ENCODE assay signal across 11 mouse cellular contexts in genomic region chr1:88211812-88212211, GRCm38 (mm10). TPM values are rescaled to one million over a fixed set of nuclear protein-coding genes. Genes with fewer than 3 reads are reported as not detected.
DNase-seq lines count a peak whose midpoint lies in the region; ATAC-seq and TF ChIP-seq lines count a peak whose summit lies in the region.
"Had no signal": no experiment of that assay in that cellular context is flagged by ENCODE, and none has a peak within 500 bp of the region (broad histone marks: within the 10 kb centered on the region; RNA-seq: fewer than 3 reads in every experiment).

Gene Ugt1a1, plus strand, starts transcription at chr1:88211959.

- peaks cover 44% of the 10 kb centered on the region for H3K9me3 ChIP-seq in limb, embryonic 15.5 days

- no peaks in the 10 kb centered on the region for H3K27me3 ChIP-seq in limb, embryonic 15.5 days
- H3K27me3 ChIP-seq: liver, embryonic 15.5 days had no signal

- H3K27ac ChIP-seq in limb, embryonic 15.5 days = no peak within 1 kb of the TSS
- no peak within 1 kb of the TSS for H3K27ac ChIP-seq in left cerebral cortex, adult 2 months
- H3K27ac ChIP-seq: liver, embryonic 15.5 days had no signal

- H3K4me3 ChIP-seq in limb, embryonic 15.5 days = no peak within 1 kb of the TSS
- no peak within 1 kb of the TSS for H3K4me3 ChIP-seq in left cerebral cortex, adult 2 months
- H3K4me3 ChIP-seq: liver, embryonic 15.5 days had no signal

- DNase-seq in CD4-positive, CD25-positive, alpha-beta regulatory T cell, adult 2 months (ENCODE audit: low read depth, low spot score) = peak; percentile 18
- peak; percentile 2 for DNase-seq in thymus, postnatal 0 days (ENCODE audit: low spot score)
- DNase-seq in thymus, postnatal 10 days (ENCODE audit: low spot score in 2 of 2) = no peak
- peak; percentile 49 for DNase-seq in testis, postnatal 10 days (ENCODE audit: low spot score)
- no peak for DNase-seq in layer of hippocampus, postnatal 36 days
- no peak for DNase-seq in left cerebral cortex, adult 2 months (ENCODE audit: extremely low spot score in 1 of 2, low spot score in 2 of 2)

- H3K36me3 ChIP-seq in limb, embryonic 15.5 days = no peaks in the 10 kb centered on the region
- H3K36me3 ChIP-seq: liver, embryonic 15.5 days had no signal

- TF ChIP-seq CTCF in left cerebral cortex, adult 2 months (IDR thresholded peaks at IDR 0.05) = no peak

- H3K4me1 ChIP-seq in limb, embryonic 15.5 days = no peaks in the 10 kb centered on the region

- WGBS in limb, embryonic 15.5 days = 66% methylated on average over 8 of the region's 8 CpGs

- intact Hi-C loops in left cerebral cortex, adult 2 months (cut with DNase I) = no loop called here

- no peak within 1 kb of the TSS for H3K9ac ChIP-seq in limb, embryonic 15.5 days
- H3K9ac ChIP-seq: liver, embryonic 15.5 days had no signal

- no peak within 1 kb of the TSS for H3K4me2 ChIP-seq in limb, embryonic 15.5 days
- H3K4me2 ChIP-seq: liver, embryonic 15.5 days had no signal

- ATAC-seq in CD4-positive, CD25-positive, alpha-beta regulatory T cell, adult 4 months = no peak
- no peak for ATAC-seq in limb, embryonic 15.5 days (ENCODE audit: insufficient number of reproducible peaks, low FRiP score, low TSS enrichment, low read depth)

RNA-seq across cellular contexts. Expression of gene Ugt1a1, which starts in this region (rescaled TPM):
- polyA plus RNA-seq in CD4-positive, CD25-positive, alpha-beta regulatory T cell, adult 4 months (2017; shearing (Covaris generic)) = not detected
- polyA plus RNA-seq in thymus, postnatal 0 days (2015; fragmentation: Nextera tagmentation; extraction: Ambion mirVana) = 0.36 and 0.54 TPM in 2 replicates
- polyA plus RNA-seq in limb, embryonic 15.5 days (2015; fragmentation: Nextera tagmentation; extraction: Ambion mirVana) = 10.8 and 12.3 TPM in 2 replicates
- total RNA-seq in layer of hippocampus, postnatal 36 days (2021) = not detected
- total RNA-seq in left cerebral cortex, adult 2 months (2021) = under 1 TPM in 1 of 2 experiments, not detected in 1; 0.32 TPM
- total RNA-seq: common myeloid progenitor, adult 5-6 weeks had no signal
- polyA plus RNA-seq: C2C12 had no signal

Comparison
In these comparisons a context has a peak if more than half of its experiments do, and no peak if none do; other contexts are left out.
1. Peak in DNase-seq in thymus, postnatal 0 days; RNA of the gene not detected or under 1 TPM.
2. DNase-seq: peak in CD4-positive, CD25-positive, alpha-beta regulatory T cell, adult 2 months (single experiment) and testis, postnatal 10 days (single experiment); none in thymus, postnatal 10 days (0 of 2), layer of hippocampus, postnatal 36 days (0 of 2) and left cerebral cortex, adult 2 months (0 of 2).